Mouse (Mus musculus) brain, embryonic 14.5 days (tissue): ENCODE measurements at regions not wholly inside any gene's neighbourhood (a gene's known extent, or its start where the extent isn't known, plus 50 kb on each side); places are given as distances from the start of the nearest gene placed in this dataset.

Experiments
- DNase-seq: peaks from one replicate; pipeline ENCODE4 v3.0.0-alpha.2; 2011; ENCODE audit warnings: low read depth
- CTCF ChIP-seq: fragments of 200-500 bp; IDR thresholded peaks from 2 replicates; pipeline ENCODE4 v1.5.1; 2012; ENCODE audit warnings: inconsistent platforms, mild to moderate bottlenecking, moderate library complexity, borderline replicate concordance; ENCODE audit not compliant: insufficient read depth, insufficient read length; ENCODE audit errors: extremely low read depth
- POLR2A ChIP-seq: fragments of 200-500 bp; IDR thresholded peaks from 2 replicates; pipeline ENCODE4 v1.6.1; 2012; ENCODE audit warnings: mild to moderate bottlenecking, inconsistent platforms, borderline replicate concordance; ENCODE audit not compliant: poor library complexity, insufficient read depth, insufficient read length, severe bottlenecking; ENCODE audit errors: extremely low read depth

DNA sequence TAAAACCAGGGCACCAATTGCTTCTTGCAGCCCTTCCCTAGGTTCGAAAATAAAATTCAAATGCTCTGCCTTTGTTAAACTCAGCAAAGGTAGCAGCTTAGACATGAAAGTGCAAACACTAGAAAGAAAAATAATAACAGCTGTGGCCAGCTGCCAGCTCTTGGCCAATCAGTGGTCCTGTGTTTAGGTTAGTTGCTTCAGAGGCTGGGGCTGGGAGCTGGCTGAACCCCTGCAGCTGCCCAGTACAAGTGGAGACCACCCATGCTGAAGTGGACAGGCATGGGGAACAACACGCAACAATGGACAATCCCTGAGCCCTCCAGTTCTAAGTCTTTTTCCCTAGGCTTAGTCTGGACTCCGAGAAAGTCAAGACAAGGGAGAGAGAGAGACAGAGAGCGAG, 2256.2 kb upstream of the Gm7489 start:
- no peak for DNase-seq
- TF ChIP-seq CTCF (no peak), POLR2A (no peak)

DNA sequence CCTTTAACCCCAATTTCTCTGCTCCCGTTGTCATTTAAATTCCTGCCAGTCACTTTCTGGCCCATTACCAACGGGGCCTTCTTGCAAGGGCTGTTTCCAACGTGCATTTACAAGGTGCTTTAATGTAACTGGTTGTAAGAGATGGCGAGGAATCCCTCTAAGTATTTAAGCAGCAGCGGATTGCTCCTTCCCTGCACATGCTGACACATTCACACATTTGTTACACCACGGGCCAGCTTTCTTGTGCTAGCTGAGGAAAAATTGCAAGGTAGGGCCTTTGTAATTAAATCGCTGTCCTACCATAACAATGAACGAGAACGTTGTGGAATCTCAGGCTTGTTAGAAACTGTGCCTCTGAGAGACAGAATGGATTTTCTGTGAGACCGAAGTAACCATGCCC, 2252.8 kb upstream of the Gm7489 start:
- DNase-seq, result no peak
- TF ChIP-seq POLR2A (no peak), CTCF (no peak)

DNA sequence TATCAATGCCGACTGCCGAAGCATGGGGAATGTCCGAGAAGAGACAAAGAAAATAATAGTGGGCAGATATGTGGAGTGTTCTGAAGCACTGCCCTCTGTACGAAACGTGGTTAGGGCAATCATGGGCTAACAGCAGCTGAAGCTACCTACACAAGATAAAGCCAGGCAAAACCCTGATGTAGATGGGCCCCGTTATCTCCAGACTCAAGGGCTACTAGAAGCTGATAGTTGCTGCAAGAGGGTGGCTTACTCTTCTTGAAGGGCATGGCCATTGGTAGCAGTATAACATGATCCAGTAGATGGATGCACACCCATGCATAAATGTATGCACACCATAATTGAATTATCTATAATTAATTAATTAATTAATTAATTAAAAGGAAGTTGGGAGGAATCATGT, 2251.6 kb upstream of the Gm7489 start:
- TF ChIP-seq CTCF (no peak), POLR2A (no peak)
- no peak for DNase-seq

- TF ChIP-seq CTCF (no peak), POLR2A (no peak)
Observed at GRCm38 (mm10) chr15:51634726-51635125, 2250.0 kb upstream of the Gm7489 start.

DNA sequence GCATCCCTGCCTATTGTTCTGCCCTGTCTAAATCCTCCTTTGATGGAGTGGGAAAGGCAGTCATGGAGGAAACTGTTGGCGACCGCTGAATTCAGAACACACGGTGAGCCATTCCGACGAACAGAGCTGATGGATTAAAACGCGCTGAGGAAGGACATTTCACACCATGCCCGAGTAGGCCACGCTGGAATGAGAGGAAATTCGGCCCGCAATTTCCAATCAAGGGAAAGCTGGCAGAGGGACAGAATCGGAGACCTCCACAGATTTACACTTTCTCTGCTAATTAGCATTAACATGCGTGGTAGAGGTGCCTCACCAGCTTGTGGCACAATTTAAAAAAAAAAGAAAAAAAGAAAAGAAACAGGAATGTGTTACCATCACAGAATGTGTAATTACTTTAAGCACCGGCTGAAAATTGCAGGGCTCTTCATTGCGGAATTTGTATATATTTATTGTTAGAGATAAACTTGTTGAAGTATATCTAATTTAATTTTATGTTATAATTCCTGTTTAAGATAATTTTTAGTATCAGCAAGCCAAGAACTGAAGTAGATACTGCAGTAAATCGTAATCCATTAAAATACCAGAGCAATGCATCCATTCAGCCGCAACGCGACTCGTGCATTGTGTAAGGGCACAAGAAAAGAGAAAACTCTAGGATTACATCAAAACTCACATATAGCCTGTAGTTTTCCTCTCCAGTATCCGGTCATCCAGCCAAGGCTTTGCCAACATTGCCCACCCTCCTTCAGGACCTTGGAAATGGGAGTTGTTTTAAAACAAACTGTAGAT, 2249.4 kb upstream of the Gm7489 start:
- peak; percentile 89 for DNase-seq
- TF ChIP-seq CTCF, result no peak
- TF ChIP-seq POLR2A, result no peak

More at GRCm38 (mm10) chr15:51634726-51635125, 2250.0 kb upstream of the Gm7489 start:
- DNase-seq, result no peak

- no peak for TF ChIP-seq CTCF
- TF ChIP-seq POLR2A, result no peak
- DNase-seq, result no peak
Observed at GRCm38 (mm10) chr15:51637570-51637969, 2247.1 kb upstream of the Gm7489 start.

GRCm38 (mm10) chr15:51643772-51644311, 2240.9 kb upstream of the Gm7489 start:
- no peak for TF ChIP-seq CTCF
- TF ChIP-seq POLR2A, result no peak
- DNase-seq, result peak; percentile 79

DNA sequence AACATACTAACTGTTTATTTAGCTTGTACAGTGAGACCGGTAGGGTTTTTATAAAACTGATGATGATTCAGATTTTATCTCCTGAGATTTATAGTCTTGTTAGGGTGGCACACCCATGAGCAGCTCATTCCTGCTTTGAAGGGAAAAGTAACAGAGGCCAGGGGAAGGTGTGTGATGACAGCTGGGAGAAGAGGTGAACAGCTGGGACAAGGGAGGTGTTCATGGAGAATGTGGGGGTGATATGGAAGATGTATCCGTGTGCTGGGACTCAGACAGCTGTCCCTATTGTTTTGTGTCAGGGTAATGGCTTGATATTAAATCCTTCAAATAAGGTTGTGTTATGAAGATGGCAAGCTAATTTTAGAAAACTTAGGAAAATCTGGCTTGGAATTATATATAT, 2238.4 kb upstream of the Gm7489 start:
- DNase-seq, result no peak
- no peak for TF ChIP-seq POLR2A
- TF ChIP-seq CTCF, result no peak

- DNase-seq, result no peak
- TF ChIP-seq CTCF, result no peak
- no peak for TF ChIP-seq POLR2A
Observed at GRCm38 (mm10) chr15:51652497-51652896, 2232.2 kb upstream of the Gm7489 start.

- DNase-seq, result no peak
- no peak for TF ChIP-seq CTCF
- no peak for TF ChIP-seq POLR2A
Observed at GRCm38 (mm10) chr15:51657621-51658020, 2227.1 kb upstream of the Gm7489 start.

GRCm38 (mm10) chr15:51668340-51668739, 2216.4 kb upstream of the Gm7489 start:
- TF ChIP-seq CTCF (no peak), POLR2A (no peak)
- DNase-seq, result no peak

DNA sequence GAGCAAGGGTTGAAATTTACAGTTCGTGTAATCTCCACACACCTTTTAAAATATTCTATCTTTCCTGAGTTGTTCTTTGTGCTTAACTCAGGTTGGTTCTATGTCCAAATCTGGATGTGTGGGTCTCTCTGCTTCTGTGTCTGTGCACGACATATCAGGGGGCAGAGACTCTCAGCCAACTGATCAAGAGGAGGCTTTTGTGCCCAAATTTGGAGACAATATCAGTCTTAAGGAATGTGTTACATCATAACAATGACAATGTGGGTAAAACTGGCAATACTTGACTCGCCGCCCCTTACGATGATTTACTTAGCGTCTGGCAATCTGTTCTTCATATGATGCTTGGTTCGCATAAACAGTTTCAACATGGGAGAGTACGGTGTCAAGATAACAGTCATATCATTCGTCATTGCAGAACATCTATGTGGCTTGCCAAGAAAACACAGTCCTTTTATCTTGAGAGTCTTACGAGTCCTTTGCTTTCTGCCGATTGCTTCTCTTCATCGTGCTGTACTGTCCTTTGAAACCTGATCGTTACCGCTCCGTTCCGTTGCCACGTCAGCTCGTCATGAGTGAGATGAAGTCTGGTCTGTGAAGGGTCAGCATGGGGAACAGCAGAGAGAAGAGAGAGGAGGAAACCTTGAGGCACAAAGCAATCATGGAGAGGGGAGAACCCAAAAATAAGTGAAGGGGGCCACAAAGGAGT, 2212.9 kb upstream of the Gm7489 start:
- DNase-seq, result no peak
- TF ChIP-seq CTCF (no peak), POLR2A (no peak)

- DNase-seq, result no peak
- TF ChIP-seq CTCF, result no peak
- TF ChIP-seq POLR2A, result no peak
Observed at GRCm38 (mm10) chr15:51673483-51673882, 2211.2 kb upstream of the Gm7489 start.
